Mouse (Mus musculus): Measurements from ENCODE around the gene Selp. TPM values are rescaled to one million over a fixed set of nuclear protein-coding genes. Genes with fewer than 3 reads are reported as not detected.

Selp gene
- polyA plus RNA-seq, 1 experiment from 2014 or later = not detected

Other genes with a start within 250 kb of the Selp start
- 17.3 and 17.4 TPM in 2 replicates for gene Scyl3, start 186.2 kb upstream of the Selp start, polyA plus RNA-seq (2016; fragmentation: Nextera tagmentation; extraction: Ambion mirVana)
- gene BC055324, start 120.5 kb upstream of the Selp start, polyA plus RNA-seq (2016; fragmentation: Nextera tagmentation; extraction: Ambion mirVana) = 38.1 and 44.1 TPM in 2 replicates
- 11.2 and 11.3 TPM in 2 replicates for gene Mettl18, start 120.4 kb upstream of the Selp start, polyA plus RNA-seq (2016; fragmentation: Nextera tagmentation; extraction: Ambion mirVana)
- not detected in 2 replicates for gene Sele, start 67.0 kb upstream of the Selp start, polyA plus RNA-seq (2016; fragmentation: Nextera tagmentation; extraction: Ambion mirVana)
- gene Sell, start 53.3 kb upstream of the Selp start, polyA plus RNA-seq (2016; fragmentation: Nextera tagmentation; extraction: Ambion mirVana) = 0.27 TPM in 1 of 2 replicates, not detected in the other
- 0.36 and 0.52 TPM in 2 replicates for gene F5, start 36.6 kb downstream of the Selp start, polyA plus RNA-seq (2016; fragmentation: Nextera tagmentation; extraction: Ambion mirVana)
- 11.1 and 12.0 TPM in 2 replicates for gene Slc19a2, start 133.8 kb downstream of the Selp start, polyA plus RNA-seq (2016; fragmentation: Nextera tagmentation; extraction: Ambion mirVana)
- 11.5 and 14.5 TPM in 2 replicates for gene Ccdc181, start 160.3 kb downstream of the Selp start, polyA plus RNA-seq (2016; fragmentation: Nextera tagmentation; extraction: Ambion mirVana)
- 32.2 and 36.3 TPM in 2 replicates for gene Nme7, start 188.9 kb downstream of the Selp start, polyA plus RNA-seq (2016; fragmentation: Nextera tagmentation; extraction: Ambion mirVana)
- gene Blzf1, start 192.2 kb downstream of the Selp start, polyA plus RNA-seq (2016; fragmentation: Nextera tagmentation; extraction: Ambion mirVana) = 26.0 and 27.2 TPM in 2 replicates

Data from midbrain, embryonic 10.5 days (tissue).